In the genomic region with DNA sequence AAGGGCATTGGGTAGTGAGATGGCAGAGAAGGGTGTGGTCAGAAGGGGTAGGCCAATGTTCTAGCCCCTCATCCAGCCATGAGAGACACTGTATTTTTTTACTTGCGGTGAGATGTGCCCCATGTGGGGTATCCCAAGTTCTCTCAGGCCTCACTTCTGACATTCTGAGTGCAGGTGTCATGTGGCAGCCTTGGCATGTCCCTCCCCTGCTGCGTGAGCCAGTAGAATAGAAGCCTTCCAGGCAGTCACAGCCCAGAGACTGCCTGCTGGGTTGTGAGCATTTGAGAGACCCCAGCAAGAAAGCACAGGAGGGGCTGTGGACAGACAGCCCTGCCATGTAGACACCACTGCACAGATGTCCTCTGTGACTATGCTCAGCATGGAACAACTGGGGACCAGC, we compare ENCODE assay signal across 12 mouse cellular contexts. TPM values are rescaled to one million over a fixed set of nuclear protein-coding genes. Genes with fewer than 3 reads are reported as not detected.
"Had no signal": no experiment of that assay in that cellular context is flagged by ENCODE, and none has a peak within 500 bp of the region (broad histone marks: within the 10 kb centered on the region; RNA-seq: fewer than 3 reads in every experiment).

No protein-coding gene starts in this region.

RNA-seq across cellular contexts. Expression of gene Sytl3, which starts 49.3 kb away (rescaled TPM):
- total RNA-seq: midbrain, postnatal 0 days had no signal
- polyA plus RNA-seq: limb, embryonic 10.5 days; limb, embryonic 11.5 days; limb, embryonic 12.5 days; limb, embryonic 13.5 days; liver, adult 2 months; liver, embryonic 11.5 days; liver, embryonic 12.5 days; midbrain, embryonic 11.5 days; midbrain, embryonic 12.5 days; myocyte; neural tube, embryonic 11.5 days had no signal
